Mouse (Mus musculus): ENCODE results near the gene Slc9a2. TPM values are rescaled to one million over a fixed set of nuclear protein-coding genes. Genes with fewer than 3 reads are reported as not detected.

Slc9a2 gene
- under 1 TPM in 1 of 2 experiments, not detected in 1; 0.55 TPM for polyA plus RNA-seq (2017; shearing (Covaris generic))

DNA sequence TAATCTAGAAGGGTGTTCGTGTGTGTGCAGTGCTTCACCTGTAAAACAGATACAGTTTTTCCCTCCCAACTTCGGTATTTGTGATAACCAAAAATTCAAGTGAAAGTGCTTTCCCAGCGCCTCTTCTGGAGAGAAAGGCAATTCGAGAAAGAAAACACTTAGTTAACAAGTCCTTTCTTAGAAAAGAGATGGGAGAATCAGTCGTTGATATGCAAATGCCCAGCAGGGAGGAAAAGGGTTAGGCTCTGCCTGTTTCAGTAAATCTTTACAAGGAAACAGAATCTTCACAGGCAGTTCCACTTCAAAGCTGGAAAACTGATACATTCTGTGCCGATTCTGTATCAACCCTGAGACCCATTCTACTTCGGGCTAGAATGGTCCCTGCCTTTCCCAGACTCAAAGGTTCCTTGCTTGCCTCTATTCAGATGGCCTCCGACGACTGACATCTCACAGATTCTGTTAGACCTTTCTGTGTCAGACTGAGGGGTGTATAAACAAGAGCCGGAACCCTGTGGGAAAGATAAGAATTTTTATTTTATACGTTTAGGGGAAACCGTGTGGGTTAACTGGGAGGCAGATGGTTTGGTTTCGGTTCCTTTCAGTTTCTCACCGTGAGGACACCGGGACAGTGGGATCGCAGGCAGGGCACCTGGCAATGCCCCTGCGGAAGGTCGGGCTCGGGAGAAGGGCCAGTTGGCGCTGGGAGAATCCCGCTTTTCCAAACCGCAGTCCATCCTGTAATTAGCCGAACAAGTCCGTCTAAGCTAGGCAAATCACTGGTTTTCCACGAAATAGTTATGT, at the start of gene Slc9a2:
Gene Slc9a2 (plus strand): TSS at position 508 of the 801 bp plus-strand sequence.

GRCm38 (mm10) chr1:40790324-40791141, 110.2 kb downstream of the Slc9a2 start, which contains the start of gene Mfsd9:
Mfsd9 (minus strand) TSS chr1:40790687.

GRCm38 (mm10) chr1:40805351-40805750, 125.0 kb downstream of the Slc9a2 start, which contains the start of gene Tmem182:
Tmem182 (plus strand) TSS chr1:40805601.

Other genes with a start within 250 kb of the Slc9a2 start
- gene Il18r1, start 215.0 kb upstream of the Slc9a2 start, polyA plus RNA-seq (2017; shearing (Covaris generic)) = 10 to 100 TPM; 51.6 to 86.7 TPM
- gene Il18rap, start 165.2 kb upstream of the Slc9a2 start, polyA plus RNA-seq (2017; shearing (Covaris generic)) = 10 to 100 TPM; 12.4 to 19.1 TPM
- not detected for gene Slc9a4, start 100.5 kb upstream of the Slc9a2 start, polyA plus RNA-seq (2017; shearing (Covaris generic))
- gene Mfsd9, start 110.1 kb downstream of the Slc9a2 start, polyA plus RNA-seq (2017; shearing (Covaris generic)) = 1 to 10 TPM in 1 of 2 experiments, under 1 TPM in 1; 0.95 to 3.6 TPM
- gene Tmem182, start 125.0 kb downstream of the Slc9a2 start, polyA plus RNA-seq (2017; shearing (Covaris generic)) = under 1 TPM in 1 of 2 experiments, not detected in 1; 0.17 TPM